Mouse (Mus musculus) kidney, embryonic 16.5 days (tissue): Measurements from ENCODE around the gene Uqcr11. TPM values are rescaled to one million over a fixed set of nuclear protein-coding genes. Genes with fewer than 3 reads are reported as not detected.

ENCODE experiments used
- ATAC-seq: fragments of 200-750 bp; cut with Nextera tagmentation; 2 replicates; pipeline ENCODE4 v1.8.0; 2017; ENCODE audit warnings: moderate TSS enrichment; ENCODE audit not compliant: low FRiP score, low TSS enrichment
- H3K27ac ChIP-seq: fragments of 300-500 bp; sonication (generic); 2 replicates; pipeline ENCODE4 v1.5.1; 2014; ENCODE audit warnings: low read length
- H3K27me3 ChIP-seq: fragments of 300-500 bp; sonication (generic); 2 replicates; pipeline ENCODE4 v1.6.1; 2014; ENCODE audit warnings: low read length, control low read depth, mixed read lengths; ENCODE audit not compliant: insufficient read depth
- H3K36me3 ChIP-seq: fragments of 300-500 bp; sonication (generic); 2 replicates; pipeline ENCODE4 v1.6.1; 2014; ENCODE audit warnings: low read length, control low read depth, mixed read lengths; ENCODE audit not compliant: insufficient read depth
- H3K4me1 ChIP-seq: fragments of 300-500 bp; sonication (generic); 2 replicates; pipeline ENCODE4 v1.6.1; 2014; ENCODE audit warnings: low read length, control low read depth, mixed read lengths; ENCODE audit not compliant: insufficient read depth
- H3K4me2 ChIP-seq: fragments of 300-500 bp; sonication (generic); replicated peaks from 2 replicates; pipeline ENCODE4 v1.6.1; 2014; ENCODE audit warnings: low read depth, low read length
- H3K4me3 ChIP-seq: fragments of 300-500 bp; sonication (generic); 2 replicates; pipeline ENCODE4 v1.5.1; 2014; ENCODE audit warnings: mild to moderate bottlenecking, low read length
- H3K9ac ChIP-seq: fragments of 300-500 bp; sonication (generic); replicated peaks from 2 replicates; pipeline ENCODE4 v1.6.1; 2014; ENCODE audit warnings: low read length
- H3K9me3 ChIP-seq: fragments of 300-500 bp; sonication (generic); 2 replicates; pipeline ENCODE4 v1.6.1; 2016; ENCODE audit warnings: low read length, control low read depth
- WGBS: fragments of 180-500 bp; shearing (Covaris S2); extraction: QIAGEN DNeasy Blood & Tissue Kit; methylation state at CpG from one replicate; pipeline ENCODE4 v1.1.7; 2014; 5-methylcytosine and 5-hydroxymethylcytosine counted together
- polyA plus RNA-seq: library from polyadenylated mRNA; unstranded; fragments of >200 nt; fragmentation: Nextera tagmentation; extraction: Ambion mirVana; gene quantifications from 2 replicates; pipeline ENCODE4 v1.2.1, GENCODE M21; 2015

Uqcr11 gene
- polyA plus RNA-seq, 1 experiment from 2014 or later, result 906 TPM

- Histone ChIP-seq H3K4me3 (no peak overlapping the region), H3K4me2 (no peak overlapping the region), H3K4me1 (peaks cover 10% of the 10 kb centered on the region), H3K9ac (no peak overlapping the region), H3K9me3 (no peaks in the 10 kb centered on the region), H3K27ac (no peak overlapping the region), H3K36me3 (peaks cover 52% of the 10 kb centered on the region), H3K27me3 (no peaks in the 10 kb centered on the region)
- ATAC-seq, result no peak
- WGBS, result 79% methylated on average over 9 of the region's 9 CpGs
Observed at GRCm38 (mm10) chr10:80390697-80391096, 15.9 kb downstream of the Uqcr11 start.

- WGBS, result 76% methylated on average over 4 of the region's 4 CpGs
- H3K4me1 ChIP-seq, result peaks cover 23% of the 10 kb centered on the region
- H3K36me3 ChIP-seq, result peaks cover 44% of the 10 kb centered on the region
- H3K9ac ChIP-seq, result no peak overlapping the region
- no peak overlapping the region for H3K27ac ChIP-seq
- no peak overlapping the region for H3K4me2 ChIP-seq
- H3K27me3 ChIP-seq, result no peaks in the 10 kb centered on the region
- no peak for ATAC-seq
- no peaks in the 10 kb centered on the region for H3K9me3 ChIP-seq
- H3K4me3 ChIP-seq, result no peak overlapping the region
Observed at GRCm38 (mm10) chr10:80389185-80389708, 17.4 kb downstream of the Uqcr11 start.

- no peaks in the 10 kb centered on the region for H3K27me3 ChIP-seq
- H3K36me3 ChIP-seq, result peaks cover 39% of the 10 kb centered on the region
- no peak overlapping the region; the same call in 1 of the 2 replicates for H3K9ac ChIP-seq
- H3K4me3 ChIP-seq, result peak overlapping the region; percentile 79; the same call in 1 of the 2 replicates
- H3K4me2 ChIP-seq, result peak overlapping the region; percentile 90; the same call in 1 of the 2 replicates
- peak overlapping the region; percentile 83; the same call in 1 of the 2 replicates for H3K27ac ChIP-seq
- H3K4me1 ChIP-seq, result peaks cover 27% of the 10 kb centered on the region
- no peak for ATAC-seq
- WGBS, result 9% methylated on average over 2 of the region's 2 CpGs
- H3K9me3 ChIP-seq, result no peaks in the 10 kb centered on the region
Observed at GRCm38 (mm10) chr10:80388731-80389130, 17.9 kb downstream of the Uqcr11 start.

- Histone ChIP-seq H3K36me3 (peaks cover 38% of the 10 kb centered on the region), H3K9me3 (no peaks in the 10 kb centered on the region), H3K27me3 (no peaks in the 10 kb centered on the region), H3K4me3 (peak within 1 kb of the TSS; percentile 79), H3K4me1 (peaks cover 35% of the 10 kb centered on the region), H3K27ac (peak within 1 kb of the TSS; percentile 85), H3K4me2 (peak within 1 kb of the TSS; percentile 90), H3K9ac (peak within 1 kb of the TSS; percentile 99)
- 0% methylated on average over 6 of the region's 61 CpGs for WGBS
- ATAC-seq, result peak; percentile 37; the same call in 1 of the 2 replicates
Observed at GRCm38 (mm10) chr10:80387522-80387959, 19.1 kb downstream of the Uqcr11 start, which contains the start of gene Mex3d. Mex3d (minus strand) TSS chr10:80387659.

- ATAC-seq, result peak; percentile 1; the same call in 1 of the 2 replicates
- no peaks in the 10 kb centered on the region for H3K27me3 ChIP-seq
- H3K9ac ChIP-seq, result peak overlapping the region; percentile 99
- peak overlapping the region; percentile 79 for H3K4me3 ChIP-seq
- H3K4me2 ChIP-seq, result peak overlapping the region; percentile 90
- H3K9me3 ChIP-seq, result no peaks in the 10 kb centered on the region
- peak overlapping the region; percentile 85 for H3K27ac ChIP-seq
- WGBS, result under 1% methylated on average over 76 of the region's 94 CpGs
- H3K36me3 ChIP-seq, result peaks cover 38% of the 10 kb centered on the region
- peaks cover 35% of the 10 kb centered on the region for H3K4me1 ChIP-seq
Observed at GRCm38 (mm10) chr10:80386735-80387471, 19.7 kb downstream of the Uqcr11 start.

GRCm38 (mm10) chr10:80385811-80386734 is 20.6 kb downstream of the Uqcr11 start:
- WGBS, result 1% methylated on average over 34 of the region's 34 CpGs

GRCm38 (mm10) chr10:80385310-80385709 is 21.3 kb downstream of the Uqcr11 start:
- H3K27me3 ChIP-seq, result no peaks in the 10 kb centered on the region
- peak overlapping the region; percentile 85 for H3K27ac ChIP-seq
- WGBS, result 10% methylated on average over 7 of the region's 7 CpGs
- peaks cover 40% of the 10 kb centered on the region for H3K36me3 ChIP-seq
- peak overlapping the region; percentile 99 for H3K9ac ChIP-seq
- no peak for ATAC-seq
- H3K4me3 ChIP-seq, result peak overlapping the region; percentile 79
- no peaks in the 10 kb centered on the region for H3K9me3 ChIP-seq
- H3K4me1 ChIP-seq, result peaks cover 40% of the 10 kb centered on the region
- H3K4me2 ChIP-seq, result peak overlapping the region; percentile 90

More at GRCm38 (mm10) chr10:80385811-80386734, 20.6 kb downstream of the Uqcr11 start:
- Histone ChIP-seq H3K9ac (peak overlapping the region; percentile 99), H3K9me3 (no peaks in the 10 kb centered on the region), H3K4me2 (peak overlapping the region; percentile 90), H3K27me3 (no peaks in the 10 kb centered on the region), H3K36me3 (peaks cover 38% of the 10 kb centered on the region), H3K27ac (peak overlapping the region; percentile 85), H3K4me1 (peaks cover 38% of the 10 kb centered on the region), H3K4me3 (peak overlapping the region; percentile 79)
- peak; percentile 66 for ATAC-seq

- no peaks in the 10 kb centered on the region for H3K27me3 ChIP-seq
- no peak for ATAC-seq
- H3K36me3 ChIP-seq, result peaks cover 42% of the 10 kb centered on the region
- no peak overlapping the region for H3K27ac ChIP-seq
- H3K4me3 ChIP-seq, result peak overlapping the region; percentile 79
- peak overlapping the region; percentile 90 for H3K4me2 ChIP-seq
- peak overlapping the region; percentile 99 for H3K9ac ChIP-seq
- no peaks in the 10 kb centered on the region for H3K9me3 ChIP-seq
- 76% methylated on average over 7 of the region's 7 CpGs for WGBS
- H3K4me1 ChIP-seq, result peaks cover 40% of the 10 kb centered on the region
Observed at GRCm38 (mm10) chr10:80384709-80385108, 21.9 kb downstream of the Uqcr11 start.

GRCm38 (mm10) chr10:80384115-80384639 is 22.5 kb downstream of the Uqcr11 start:
- peaks cover 40% of the 10 kb centered on the region for H3K4me1 ChIP-seq
- peak overlapping the region; percentile 99 for H3K9ac ChIP-seq
- no peaks in the 10 kb centered on the region for H3K9me3 ChIP-seq
- H3K27me3 ChIP-seq, result no peaks in the 10 kb centered on the region
- H3K36me3 ChIP-seq, result peaks cover 45% of the 10 kb centered on the region
- peak overlapping the region; percentile 79 for H3K4me3 ChIP-seq
- peak overlapping the region; percentile 2; the same call in 1 of the 2 replicates for H3K4me2 ChIP-seq
- 82% methylated on average over 4 of the region's 4 CpGs for WGBS
- H3K27ac ChIP-seq, result no peak overlapping the region
- no peak for ATAC-seq
